ENCODE assay signal across 8 mouse cellular contexts in genomic region chr11:57696207-57696676, GRCm38 (mm10). TPM values are rescaled to one million over a fixed set of nuclear protein-coding genes. Genes with fewer than 3 reads are reported as not detected.
DNase-seq lines count a peak whose midpoint lies in the region; ATAC-seq and TF ChIP-seq lines count a peak whose summit lies in the region.

No protein-coding gene starts in this region.

- ATAC-seq in neural tube, embryonic 12.5 days (ENCODE audit: low FRiP score, low read depth), result peak; percentile 34; the same call in 1 of the 2 replicates
- ATAC-seq in embryonic facial prominence, embryonic 15.5 days (ENCODE audit: insufficient number of reproducible peaks, low FRiP score, low TSS enrichment, low read depth), result no peak
- peak; percentile 44; the same call in 1 of the 2 replicates for ATAC-seq in hindbrain, postnatal 0 days
- ATAC-seq in neural tube, embryonic 15.5 days (ENCODE audit: low FRiP score), result peak; percentile 52

- H3K27me3 ChIP-seq in neural tube, embryonic 12.5 days (replicated peaks), result peaks cover 10% of the 10 kb centered on the region; the same call in 1 of the 2 replicates
- H3K27me3 ChIP-seq in embryonic facial prominence, embryonic 15.5 days, result no peaks in the 10 kb centered on the region
- no peaks in the 10 kb centered on the region for H3K27me3 ChIP-seq in hindbrain, postnatal 0 days (ENCODE audit: insufficient read depth, low read length)
- peaks cover 5% of the 10 kb centered on the region; the same call in 1 of the 2 replicates for H3K27me3 ChIP-seq in neural tube, embryonic 15.5 days (replicated peaks)

- 23% methylated on average over 17 of the region's 17 CpGs for WGBS in neural tube, embryonic 12.5 days
- 14% methylated on average over 17 of the region's 17 CpGs for WGBS in embryonic facial prominence, embryonic 15.5 days
- WGBS in hindbrain, postnatal 0 days, result 5% methylated on average over 17 of the region's 17 CpGs
- WGBS in neural tube, embryonic 15.5 days, result 13% methylated on average over 17 of the region's 17 CpGs

- no peak for DNase-seq in neural tube, embryonic 10.5 days (ENCODE audit: extremely low spot score, low spot score)
- DNase-seq in hindbrain, postnatal 0 days (ENCODE audit: low spot score), result peak; percentile 67
- no peak for DNase-seq in urinary bladder, adult 2 months (ENCODE audit: low spot score)
- DNase-seq in liver, result no peak
- DNase-seq in cerebellum, adult 11-12 months, result no peak

- H3K4me3 ChIP-seq in neural tube, embryonic 12.5 days, result no peak overlapping the region
- H3K4me3 ChIP-seq in embryonic facial prominence, embryonic 15.5 days (replicated peaks), result no peak overlapping the region
- no peak overlapping the region for H3K4me3 ChIP-seq in hindbrain, postnatal 0 days (ENCODE audit: low read length)
- H3K4me3 ChIP-seq in neural tube, embryonic 15.5 days (replicated peaks), result no peak overlapping the region

- no peaks in the 10 kb centered on the region for H3K36me3 ChIP-seq in neural tube, embryonic 12.5 days
- H3K36me3 ChIP-seq in embryonic facial prominence, embryonic 15.5 days, result no peaks in the 10 kb centered on the region
- no peaks in the 10 kb centered on the region for H3K36me3 ChIP-seq in hindbrain, postnatal 0 days (ENCODE audit: insufficient read depth, low read length)
- H3K36me3 ChIP-seq in neural tube, embryonic 15.5 days, result no peaks in the 10 kb centered on the region

- no peak overlapping the region for H3K27ac ChIP-seq in neural tube, embryonic 12.5 days
- H3K27ac ChIP-seq in embryonic facial prominence, embryonic 15.5 days (replicated peaks), result peak overlapping the region; percentile 58
- peak overlapping the region; percentile 79 for H3K27ac ChIP-seq in hindbrain, postnatal 0 days
- peak overlapping the region; percentile 70 for H3K27ac ChIP-seq in neural tube, embryonic 15.5 days (replicated peaks)

- H3K9ac ChIP-seq in neural tube, embryonic 12.5 days, result 0 out of 2 replicates have a peak overlapping the region, but pooled peaks have one; percentile 18
- H3K9ac ChIP-seq in embryonic facial prominence, embryonic 15.5 days, result no peak overlapping the region
- no peak overlapping the region for H3K9ac ChIP-seq in hindbrain, postnatal 0 days (replicated peaks; ENCODE audit: low read length)
- H3K9ac ChIP-seq in neural tube, embryonic 15.5 days (replicated peaks), result 0 out of 2 replicates have a peak overlapping the region, but pooled peaks have one; percentile 11

- peaks cover 24% of the 10 kb centered on the region for H3K4me1 ChIP-seq in neural tube, embryonic 12.5 days
- peaks cover 16% of the 10 kb centered on the region for H3K4me1 ChIP-seq in embryonic facial prominence, embryonic 15.5 days
- H3K4me1 ChIP-seq in hindbrain, postnatal 0 days (ENCODE audit: insufficient read depth, low read length), result peaks cover 15% of the 10 kb centered on the region
- peaks cover 35% of the 10 kb centered on the region for H3K4me1 ChIP-seq in neural tube, embryonic 15.5 days

- H3K4me2 ChIP-seq in neural tube, embryonic 12.5 days (replicated peaks), result peak overlapping the region; percentile 41
- peak overlapping the region; percentile 25 for H3K4me2 ChIP-seq in embryonic facial prominence, embryonic 15.5 days (replicated peaks)
- peak overlapping the region; percentile 40 for H3K4me2 ChIP-seq in hindbrain, postnatal 0 days (ENCODE audit: low read depth, low read length)
- H3K4me2 ChIP-seq in neural tube, embryonic 15.5 days, result peak overlapping the region; percentile 38

- no peaks in the 10 kb centered on the region for H3K9me3 ChIP-seq in neural tube, embryonic 12.5 days
- no peaks in the 10 kb centered on the region for H3K9me3 ChIP-seq in embryonic facial prominence, embryonic 15.5 days (replicated peaks)
- no peaks in the 10 kb centered on the region for H3K9me3 ChIP-seq in hindbrain, postnatal 0 days (ENCODE audit: low read length)
- H3K9me3 ChIP-seq in neural tube, embryonic 15.5 days (replicated peaks), result no peaks in the 10 kb centered on the region

- no peak for TF ChIP-seq CTCF in hindbrain, postnatal 0 days (IDR thresholded peaks at IDR 0.05; ENCODE audit: low read depth)

RNA-seq across cellular contexts. Expression of gene Galnt10, which starts 51.0 kb away (rescaled TPM):
- 17.4 and 18.4 TPM in 2 replicates for polyA plus RNA-seq in neural tube, embryonic 12.5 days (2016; fragmentation: Nextera tagmentation; extraction: Ambion mirVana)
- 26.3 and 27.5 TPM in 2 replicates for polyA plus RNA-seq in embryonic facial prominence, embryonic 15.5 days (2015; fragmentation: Nextera tagmentation; extraction: Ambion mirVana)
- 20.3 and 23.2 TPM in 2 replicates for total RNA-seq in hindbrain, postnatal 0 days (2014; rRNA removed)
- polyA plus RNA-seq in hindbrain, postnatal 0 days (2015; fragmentation: Nextera tagmentation; extraction: Ambion mirVana), result 10.5 and 10.9 TPM in 2 replicates
- 11.7 and 12.7 TPM in 2 replicates for polyA plus RNA-seq in neural tube, embryonic 15.5 days (2015; fragmentation: Nextera tagmentation; extraction: Ambion mirVana)
- 14.1 and 17.9 TPM in 2 replicates for polyA plus RNA-seq in urinary bladder, adult 2 months (2012; rRNA removed)

Comparison
In these comparisons a context has a peak if more than half of its experiments do, and no peak if none do; other contexts are left out.
1. H3K9ac ChIP-seq: peak in neural tube, embryonic 12.5 days (single experiment) and neural tube, embryonic 15.5 days (single experiment); none in embryonic facial prominence, embryonic 15.5 days (single experiment) and hindbrain, postnatal 0 days (single experiment).
2. Peak in every context shown above with its lines, with median percentiles within 50 percentile points of each other: H3K4me2 ChIP-seq.